ENCODE assay signal across 17 mouse cellular contexts in genomic region chr11:112092168-112092567, GRCm38 (mm10).
"Had no signal": no experiment of that assay in that cellular context is flagged by ENCODE, and none has a peak within 500 bp of the region (broad histone marks: within the 10 kb centered on the region; RNA-seq: fewer than 3 reads in every experiment).

No protein-coding gene starts in this region.

- H3K27ac ChIP-seq: liver, embryonic 14.5 days; midbrain, embryonic 10.5 days; midbrain, embryonic 12.5 days; neural tube, embryonic 13.5 days; neural tube, embryonic 15.5 days had no signal

- DNase-seq: lung, adult 18-20 months; lung, embryonic 14.5 days; lung, postnatal 10 days; lung, postnatal 4 days; midbrain, embryonic 14.5 days; retina, postnatal 1 day; right cerebral cortex, adult 18-20 months; thymus, adult 2 months; thymus, postnatal 25 days; thymus, postnatal 4 days had no signal

- H3K4me2 ChIP-seq: lung, embryonic 14.5 days; midbrain, embryonic 12.5 days; neural tube, embryonic 13.5 days; neural tube, embryonic 15.5 days had no signal

- H3K4me1 ChIP-seq: midbrain, embryonic 12.5 days; neural tube, embryonic 13.5 days; neural tube, embryonic 15.5 days had no signal

- H3K9me3 ChIP-seq: midbrain, embryonic 10.5 days; midbrain, embryonic 12.5 days; neural tube, embryonic 13.5 days; neural tube, embryonic 15.5 days had no signal

- H3K4me3 ChIP-seq: midbrain, embryonic 10.5 days; midbrain, embryonic 12.5 days; myocyte; neural tube, embryonic 13.5 days; neural tube, embryonic 15.5 days had no signal

- H3K36me3 ChIP-seq: midbrain, embryonic 10.5 days; midbrain, embryonic 12.5 days; neural tube, embryonic 13.5 days; neural tube, embryonic 15.5 days had no signal

- ATAC-seq: midbrain, embryonic 16.5 days had no signal

- H3K9ac ChIP-seq: liver, embryonic 14.5 days; lung, embryonic 14.5 days; midbrain, embryonic 12.5 days; neural tube, embryonic 13.5 days; neural tube, embryonic 15.5 days had no signal

- H3K27me3 ChIP-seq: midbrain, embryonic 12.5 days; neural tube, embryonic 13.5 days; neural tube, embryonic 15.5 days had no signal
